Mouse (Mus musculus): ENCODE results near the gene Lrrc10. TPM values are rescaled to one million over a fixed set of nuclear protein-coding genes. Genes with fewer than 3 reads are reported as not detected.

Lrrc10 gene
- polyA plus RNA-seq, 1 experiment from 2014 or later, result 80.5 TPM

GRCm38 (mm10) chr10:117049961-117050597, 4.9 kb downstream of the Lrrc10 start:
- Histone ChIP-seq H3K27me3 (ENCODE audit: control insufficient read depth, insufficient read depth, low read length) (no peaks in the 10 kb centered on the region), H3K27ac (replicated peaks in 1 of 2; ENCODE audit: control insufficient read depth in 1 of 2, insufficient read depth in 1 of 2, low read depth in 2 of 2, low read length in 2 of 2) (peak overlapping the region; percentile 16 to 35; a peak in 3 of 4 replicates), H3K4me1 (ENCODE audit: control insufficient read depth in 2 of 2, insufficient read depth in 2 of 2, low read length in 2 of 2) (peaks cover 0 to 17% of the 10 kb centered on the region in 2 experiments; a peak in 3 of 4 replicates), H3K36me3 (ENCODE audit: control insufficient read depth, insufficient read depth, low read length) (peaks cover 74% of the 10 kb centered on the region), H3K4me2 (ENCODE audit: low read length) (peak overlapping the region; percentile 6; the same call in 1 of the 2 replicates), H3K9ac (ENCODE audit: low read length) (peak overlapping the region; percentile 97; the same call in 1 of the 2 replicates), H3K4me3 (ENCODE audit: control insufficient read depth in 1 of 2, insufficient read depth in 1 of 2, low read depth in 1 of 2, low read length in 2 of 2) (no peak overlapping the region), H3K9me3 (ENCODE audit: control insufficient read depth, low read length) (no peaks in the 10 kb centered on the region)
- 41% methylated on average over 4 of the region's 4 CpGs for WGBS
- no peak for ATAC-seq (ENCODE audit: insufficient number of reproducible peaks, insufficient read depth, low FRiP score, low read depth)

DNA sequence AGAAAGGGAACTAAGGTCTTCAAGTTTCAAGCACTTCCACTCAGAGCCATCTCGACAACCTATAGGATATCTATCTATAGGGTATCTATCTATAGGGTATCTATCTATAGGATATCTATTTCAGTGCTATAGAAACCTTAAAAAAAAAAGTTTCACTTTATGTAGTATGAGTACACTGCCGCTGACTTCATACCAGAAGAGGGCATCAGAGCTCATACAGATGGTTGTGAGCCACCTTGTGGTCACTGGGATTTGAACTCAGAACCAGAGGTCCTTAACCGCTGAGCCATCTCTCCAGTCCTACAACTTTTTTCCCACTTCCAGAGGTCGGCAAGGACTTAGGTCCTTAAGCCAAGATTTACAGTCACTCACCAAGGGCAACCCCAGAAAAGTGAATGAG, 10.5 kb downstream of the Lrrc10 start:
- WGBS, result 88% methylated on average over 4 of the region's 4 CpGs
- ATAC-seq (ENCODE audit: insufficient number of reproducible peaks, insufficient read depth, low FRiP score, low read depth), result no peak
- no peaks in the 10 kb centered on the region for H3K27me3 ChIP-seq (ENCODE audit: control insufficient read depth, insufficient read depth, low read length)

GRCm38 (mm10) chr10:117062894-117063253, 17.7 kb downstream of the Lrrc10 start:
- Histone ChIP-seq H3K9me3 (ENCODE audit: control insufficient read depth, low read length) (no peaks in the 10 kb centered on the region), H3K27ac (replicated peaks in 1 of 2; ENCODE audit: control insufficient read depth in 1 of 2, insufficient read depth in 1 of 2, low read depth in 2 of 2, low read length in 2 of 2) (no peak overlapping the region; a peak in 1 of 4 replicates), H3K9ac (ENCODE audit: low read length) (peak overlapping the region; percentile 90), H3K4me2 (ENCODE audit: low read length) (peak overlapping the region; percentile 92), H3K4me3 (ENCODE audit: control insufficient read depth in 1 of 2, insufficient read depth in 1 of 2, low read depth in 1 of 2, low read length in 2 of 2) (peak overlapping the region; percentile 93 to 98), H3K27me3 (ENCODE audit: control insufficient read depth, insufficient read depth, low read length) (no peaks in the 10 kb centered on the region), H3K4me1 (ENCODE audit: control insufficient read depth in 2 of 2, insufficient read depth in 2 of 2, low read length in 2 of 2) (peaks cover 0 to 17% of the 10 kb centered on the region in 2 experiments; a peak in 3 of 4 replicates), H3K36me3 (ENCODE audit: control insufficient read depth, insufficient read depth, low read length) (peaks cover 44% of the 10 kb centered on the region)
- WGBS, result 3% methylated on average over 15 of the region's 15 CpGs
- no peak for ATAC-seq (ENCODE audit: insufficient number of reproducible peaks, insufficient read depth, low FRiP score, low read depth)

More for the DNA sequence above, 10.5 kb downstream of the Lrrc10 start:
- no peak overlapping the region for H3K27ac ChIP-seq (replicated peaks in 1 of 2; ENCODE audit: control insufficient read depth in 1 of 2, insufficient read depth in 1 of 2, low read depth in 2 of 2, low read length in 2 of 2)
- H3K9ac ChIP-seq (ENCODE audit: low read length), result no peak overlapping the region
- H3K4me3 ChIP-seq (ENCODE audit: control insufficient read depth in 1 of 2, insufficient read depth in 1 of 2, low read depth in 1 of 2, low read length in 2 of 2), result no peak overlapping the region
- H3K9me3 ChIP-seq (ENCODE audit: control insufficient read depth, low read length), result no peaks in the 10 kb centered on the region
- H3K36me3 ChIP-seq (ENCODE audit: control insufficient read depth, insufficient read depth, low read length), result peaks cover 100% of the 10 kb centered on the region
- no peak overlapping the region for H3K4me2 ChIP-seq (ENCODE audit: low read length)
- H3K4me1 ChIP-seq (ENCODE audit: control insufficient read depth in 2 of 2, insufficient read depth in 2 of 2, low read length in 2 of 2), result 0 out of 4 replicates have a peak, but pooled peaks cover 0 to 5% of the 10 kb centered on the region in 2 experiments

- Histone ChIP-seq H3K9ac (ENCODE audit: low read length) (peak within 1 kb of the TSS; percentile 90), H3K4me3 (ENCODE audit: control insufficient read depth in 1 of 2, insufficient read depth in 1 of 2, low read depth in 1 of 2, low read length in 2 of 2) (peak within 1 kb of the TSS; percentile 93 to 98), H3K27me3 (ENCODE audit: control insufficient read depth, insufficient read depth, low read length) (no peaks in the 10 kb centered on the region), H3K4me1 (ENCODE audit: control insufficient read depth in 2 of 2, insufficient read depth in 2 of 2, low read length in 2 of 2) (peaks cover 0 to 17% of the 10 kb centered on the region in 2 experiments; a peak in 3 of 4 replicates), H3K9me3 (ENCODE audit: control insufficient read depth, low read length) (no peaks in the 10 kb centered on the region), H3K27ac (replicated peaks in 1 of 2; ENCODE audit: control insufficient read depth in 1 of 2, insufficient read depth in 1 of 2, low read depth in 2 of 2, low read length in 2 of 2) (peak within 1 kb of the TSS; percentile 85 to 86), H3K36me3 (ENCODE audit: control insufficient read depth, insufficient read depth, low read length) (peaks cover 38% of the 10 kb centered on the region), H3K4me2 (ENCODE audit: low read length) (peak within 1 kb of the TSS; percentile 92)
- peak; percentile 94 for ATAC-seq (ENCODE audit: insufficient number of reproducible peaks, insufficient read depth, low FRiP score, low read depth)
- WGBS, result under 1% methylated on average over 68 of the region's 68 CpGs
These were observed 18.3 kb downstream of the Lrrc10 start, which contains the start of gene Cct2 for GRCm38 (mm10) chr10:117063254-117064021. Gene Cct2 (minus strand): TSS chr10:117063814.

- Histone ChIP-seq H3K4me1 (ENCODE audit: control insufficient read depth in 2 of 2, insufficient read depth in 2 of 2, low read length in 2 of 2) (peaks cover 0 to 13% of the 10 kb centered on the region in 2 experiments; a peak in 3 of 4 replicates), H3K4me3 (ENCODE audit: control insufficient read depth in 1 of 2, insufficient read depth in 1 of 2, low read depth in 1 of 2, low read length in 2 of 2) (peak overlapping the region; percentile 34 to 98), H3K36me3 (ENCODE audit: control insufficient read depth, insufficient read depth, low read length) (peaks cover 33% of the 10 kb centered on the region), H3K9me3 (ENCODE audit: control insufficient read depth, low read length) (no peaks in the 10 kb centered on the region), H3K27ac (replicated peaks in 1 of 2; ENCODE audit: control insufficient read depth in 1 of 2, insufficient read depth in 1 of 2, low read depth in 2 of 2, low read length in 2 of 2) (peak overlapping the region; percentile 68 to 70; a peak in 2 of 4 replicates), H3K4me2 (ENCODE audit: low read length) (peak overlapping the region; percentile 64), H3K9ac (ENCODE audit: low read length) (peak overlapping the region; percentile 67), H3K27me3 (ENCODE audit: control insufficient read depth, insufficient read depth, low read length) (no peaks in the 10 kb centered on the region)
- no peak for ATAC-seq (ENCODE audit: insufficient number of reproducible peaks, insufficient read depth, low FRiP score, low read depth)
- whole genome bisulfite sequencing, result 6% methylated on average over 7 of the region's 7 CpGs
These were observed 18.9 kb downstream of the Lrrc10 start for GRCm38 (mm10) chr10:117064076-117064475.

- no peak overlapping the region for H3K4me2 ChIP-seq (ENCODE audit: low read length)
- H3K4me3 ChIP-seq (ENCODE audit: control insufficient read depth in 1 of 2, insufficient read depth in 1 of 2, low read depth in 1 of 2, low read length in 2 of 2), result no peak overlapping the region
- no peak overlapping the region for H3K27ac ChIP-seq (replicated peaks in 1 of 2; ENCODE audit: control insufficient read depth in 1 of 2, insufficient read depth in 1 of 2, low read depth in 2 of 2, low read length in 2 of 2)
- no peak for ATAC-seq (ENCODE audit: insufficient number of reproducible peaks, insufficient read depth, low FRiP score, low read depth)
- no peaks in the 10 kb centered on the region for H3K9me3 ChIP-seq (ENCODE audit: control insufficient read depth, low read length)
- H3K9ac ChIP-seq (ENCODE audit: low read length), result no peak overlapping the region
- H3K27me3 ChIP-seq (ENCODE audit: control insufficient read depth, insufficient read depth, low read length), result no peaks in the 10 kb centered on the region
- peaks cover 45% of the 10 kb centered on the region for H3K36me3 ChIP-seq (ENCODE audit: control insufficient read depth, insufficient read depth, low read length)
- 94% methylated on average over 3 of the region's 3 CpGs for WGBS
- peaks cover 2 to 14% of the 10 kb centered on the region in 2 experiments; a peak in 3 of 4 replicates for H3K4me1 ChIP-seq (ENCODE audit: control insufficient read depth in 2 of 2, insufficient read depth in 2 of 2, low read length in 2 of 2)
These were observed 24.0 kb downstream of the Lrrc10 start for GRCm38 (mm10) chr10:117069109-117069508.

DNA sequence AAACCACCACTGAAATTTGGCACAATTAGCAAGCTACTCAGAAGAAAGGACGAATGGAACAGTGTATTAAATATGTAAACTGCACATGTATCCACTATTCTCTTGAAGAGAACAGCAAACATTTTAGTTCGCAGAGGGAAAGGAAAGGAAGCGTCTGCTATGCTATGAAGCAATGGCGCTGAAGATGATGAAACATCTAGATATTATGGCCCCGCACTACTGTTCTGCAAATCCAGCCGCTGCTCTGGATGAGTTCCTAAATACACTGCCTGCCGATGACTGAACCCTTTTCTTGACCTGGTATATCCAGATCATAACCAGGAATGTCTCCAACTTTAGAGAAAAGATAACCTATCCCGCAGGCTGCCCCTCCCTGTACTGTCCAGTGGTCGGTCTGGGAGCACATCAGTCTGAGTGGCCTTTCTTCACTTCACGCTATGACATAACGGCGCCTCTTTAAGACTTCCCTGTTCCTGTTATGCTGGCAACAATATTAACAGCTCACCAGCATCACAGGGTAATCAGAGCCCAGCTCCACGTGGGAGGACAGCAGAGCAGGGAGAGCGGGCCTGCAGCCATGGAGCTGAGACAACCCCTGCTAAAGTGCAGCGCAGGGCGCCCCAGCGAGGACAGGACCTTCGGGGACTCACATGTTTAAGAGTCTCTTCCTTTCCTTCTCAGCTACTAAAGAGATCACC, 27.2 kb downstream of the Lrrc10 start:
- peaks cover 74% of the 10 kb centered on the region for H3K36me3 ChIP-seq (ENCODE audit: control insufficient read depth, insufficient read depth, low read length)
- no peaks in the 10 kb centered on the region for H3K27me3 ChIP-seq (ENCODE audit: control insufficient read depth, insufficient read depth, low read length)
- no peak overlapping the region for H3K4me3 ChIP-seq (ENCODE audit: control insufficient read depth in 1 of 2, insufficient read depth in 1 of 2, low read depth in 1 of 2, low read length in 2 of 2)
- H3K27ac ChIP-seq (replicated peaks in 1 of 2; ENCODE audit: control insufficient read depth in 1 of 2, insufficient read depth in 1 of 2, low read depth in 2 of 2, low read length in 2 of 2), result no peak overlapping the region
- H3K4me1 ChIP-seq (ENCODE audit: control insufficient read depth in 2 of 2, insufficient read depth in 2 of 2, low read length in 2 of 2), result peaks cover 2 to 7% of the 10 kb centered on the region in 2 experiments; a peak in 2 of 4 replicates
- WGBS, result 69% methylated on average over 18 of the region's 18 CpGs
- H3K9me3 ChIP-seq (ENCODE audit: control insufficient read depth, low read length), result no peaks in the 10 kb centered on the region
- no peak overlapping the region for H3K4me2 ChIP-seq (ENCODE audit: low read length)
- H3K9ac ChIP-seq (ENCODE audit: low read length), result no peak overlapping the region
- ATAC-seq (ENCODE audit: insufficient number of reproducible peaks, insufficient read depth, low FRiP score, low read depth), result no peak
